Mouse (Mus musculus): ENCODE measurements around the gene Rasgrf1. TPM values are rescaled to one million over a fixed set of nuclear protein-coding genes. Genes with fewer than 3 reads are reported as not detected.
A peak's percentile ranks its signal among the peaks of the same experiment; 100 is the strongest.

The Rasgrf1 gene
- under 1 TPM in 2 of 3 experiments, not detected in 1; 0.30 to 0.47 TPM for polyA plus RNA-seq (2017; shearing (Covaris generic))

- no peak for ATAC-seq
Measured at GRCm38 (mm10) chr9:89909131-89910010, at the start of gene Rasgrf1. Rasgrf1 (plus strand) TSS chr9:89909908.

DNA sequence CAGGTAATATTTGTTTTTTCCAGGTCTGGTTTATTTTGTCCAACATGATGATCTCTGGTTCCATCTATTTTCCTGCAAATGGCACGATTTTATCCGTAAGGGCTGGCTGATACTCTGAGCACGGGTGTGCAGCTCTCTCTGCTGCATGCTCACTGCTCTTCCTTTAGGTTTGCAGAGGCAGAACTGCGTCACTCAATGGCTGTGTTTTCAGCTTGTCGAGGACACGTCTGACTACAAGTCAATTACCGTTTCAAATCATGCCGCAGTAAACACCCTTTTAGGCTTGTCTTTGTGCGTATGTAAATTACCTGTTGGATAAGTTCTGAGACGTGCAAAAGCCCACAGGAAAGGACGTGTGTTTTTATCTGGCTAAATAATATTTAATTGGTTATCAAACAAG, 49.6 kb upstream of the Rasgrf1 start:
- no peak for ATAC-seq

DNA sequence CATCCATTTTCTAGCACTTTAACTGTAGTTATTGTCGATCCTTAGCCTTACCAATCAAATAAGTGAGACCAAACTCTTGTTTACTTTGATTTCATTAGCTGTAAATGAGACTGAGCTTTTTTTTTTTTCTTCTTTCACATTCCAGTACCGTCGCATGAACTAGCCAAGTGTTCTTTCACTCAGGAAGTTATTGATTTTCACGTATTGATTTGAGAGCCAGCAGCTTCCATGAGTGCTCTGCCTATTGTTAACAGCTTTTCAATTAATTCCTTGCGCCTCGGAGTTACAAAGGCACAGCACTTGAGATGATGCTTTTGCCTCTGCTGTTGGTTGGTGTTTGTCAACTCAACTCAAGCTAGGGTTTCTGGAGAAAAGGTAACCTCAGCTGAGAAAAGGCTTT, 49.1 kb upstream of the Rasgrf1 start:
- ATAC-seq = no peak

GRCm38 (mm10) chr9:89867141-89867540, 42.6 kb upstream of the Rasgrf1 start:
- ATAC-seq = no peak

GRCm38 (mm10) chr9:89868093-89868729, 41.5 kb upstream of the Rasgrf1 start:
- ATAC-seq = no peak

- no peak for ATAC-seq
Measured at GRCm38 (mm10) chr9:89869594-89869993, 40.1 kb upstream of the Rasgrf1 start.

- no peak for ATAC-seq
Measured at GRCm38 (mm10) chr9:89870531-89871150, 39.1 kb upstream of the Rasgrf1 start.

GRCm38 (mm10) chr9:89872137-89872536, 37.6 kb upstream of the Rasgrf1 start:
- peak; percentile 56 for ATAC-seq

GRCm38 (mm10) chr9:89874434-89874833, 35.3 kb upstream of the Rasgrf1 start:
- ATAC-seq = peak; percentile 69

DNA sequence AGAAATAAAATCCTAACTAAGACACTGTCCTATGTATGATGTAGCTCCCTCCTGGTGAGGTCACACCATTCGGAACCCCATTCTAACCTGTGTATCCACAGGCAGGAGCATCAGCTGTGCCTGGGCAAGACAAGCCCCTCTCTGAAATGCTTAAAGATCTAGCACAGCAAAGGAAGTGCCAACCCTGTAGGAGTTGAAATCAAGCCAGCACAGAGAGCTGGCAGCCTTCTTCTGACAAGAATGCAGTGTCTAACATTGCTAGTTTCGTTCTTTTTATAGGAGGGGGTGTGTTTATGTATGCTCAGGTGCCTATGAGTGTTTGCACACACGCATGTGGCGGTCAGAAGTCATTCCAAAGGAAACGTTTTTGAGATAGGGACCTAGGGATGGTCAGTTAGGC, 34.2 kb upstream of the Rasgrf1 start:
- ATAC-seq = no peak

DNA sequence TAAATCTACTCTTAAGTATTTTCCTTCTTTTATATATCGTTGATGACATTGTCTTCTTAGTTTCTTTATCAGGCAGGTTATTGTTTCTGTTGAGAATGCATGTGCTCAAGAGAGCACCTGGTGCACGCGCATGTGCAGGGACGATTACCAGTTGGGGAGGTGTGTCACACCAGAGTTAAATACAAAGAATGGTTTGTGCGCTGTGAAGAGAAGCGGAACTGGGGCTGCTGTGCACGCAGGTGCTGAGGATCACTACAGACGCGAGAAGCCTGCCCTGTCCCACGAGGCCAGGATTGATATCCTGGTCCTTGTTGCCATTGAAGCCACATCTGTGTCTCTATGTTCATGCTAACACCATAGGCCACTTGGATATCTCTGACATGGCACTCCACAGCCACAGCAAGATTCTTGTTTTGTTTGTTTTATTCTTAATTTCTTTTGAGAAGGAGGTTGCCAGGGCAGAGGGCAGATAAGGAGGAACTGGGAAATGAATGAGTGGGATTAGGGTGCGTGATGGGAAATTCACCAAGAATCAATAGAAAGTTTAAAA, 31.2 kb upstream of the Rasgrf1 start:
- ATAC-seq = no peak

DNA sequence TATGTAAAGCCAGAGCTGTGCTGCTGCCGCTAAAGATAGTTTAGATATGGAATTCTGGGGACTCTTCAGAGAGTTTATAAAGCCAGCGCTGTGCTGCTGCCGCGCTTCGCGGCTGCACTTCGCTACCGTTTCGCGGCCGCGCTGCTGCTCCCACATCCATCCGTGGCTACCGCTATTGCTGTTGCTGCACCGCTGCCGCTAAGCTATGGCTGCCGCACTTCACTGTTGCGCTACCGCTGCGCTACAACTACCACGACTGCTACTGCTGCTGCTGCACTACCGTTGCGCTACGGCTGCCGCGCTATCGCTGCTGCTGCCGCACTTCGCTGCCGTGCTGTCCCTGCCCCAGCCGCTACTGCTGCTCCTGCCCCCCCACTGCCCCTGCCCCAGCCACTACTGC, 30.1 kb upstream of the Rasgrf1 start:
- ATAC-seq = no peak

GRCm38 (mm10) chr9:89881552-89881951, 28.2 kb upstream of the Rasgrf1 start:
- ATAC-seq = no peak

- no peak for ATAC-seq
Measured at GRCm38 (mm10) chr9:89882583-89882982, 27.1 kb upstream of the Rasgrf1 start.

- no peak for ATAC-seq
Measured at GRCm38 (mm10) chr9:89885701-89886218, 23.9 kb upstream of the Rasgrf1 start.

- no peak for ATAC-seq
Measured at GRCm38 (mm10) chr9:89891534-89892293, 18.0 kb upstream of the Rasgrf1 start.

- ATAC-seq = no peak
Measured at GRCm38 (mm10) chr9:89892540-89893188, 17.0 kb upstream of the Rasgrf1 start.

DNA sequence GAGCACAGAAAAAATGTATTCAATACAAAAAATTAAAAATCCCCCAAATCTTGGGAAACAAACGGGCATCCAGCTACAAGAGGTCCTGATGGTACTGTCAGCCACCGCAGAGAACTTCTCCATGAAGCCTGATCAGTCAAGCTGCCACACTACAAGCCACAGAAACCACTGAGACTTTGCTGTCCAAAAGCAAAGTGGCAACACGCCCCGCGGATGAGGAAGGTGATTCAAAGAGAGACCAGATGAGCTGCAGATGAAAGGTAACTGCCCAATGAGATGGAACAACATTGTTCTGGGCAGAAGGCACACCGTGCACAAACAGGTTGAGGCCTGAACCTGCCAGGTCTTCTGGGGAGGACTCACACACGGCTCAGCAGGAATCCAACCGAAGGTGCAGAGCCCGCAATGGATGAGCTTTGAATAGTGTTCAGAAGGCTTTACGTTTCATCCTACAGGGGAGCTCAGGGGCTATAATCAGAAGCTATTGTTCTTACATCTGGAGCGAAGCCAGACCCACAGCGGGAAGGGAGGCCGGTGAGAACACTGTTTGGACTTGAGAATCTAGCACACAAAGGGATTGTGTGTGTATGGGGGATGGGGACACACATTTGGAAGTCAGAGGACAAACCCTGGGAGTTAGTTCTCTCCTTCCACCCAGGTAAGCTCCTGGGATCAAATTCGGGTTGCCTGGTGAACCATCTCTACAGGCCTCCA, 9.4 kb upstream of the Rasgrf1 start:
- ATAC-seq = no peak

DNA sequence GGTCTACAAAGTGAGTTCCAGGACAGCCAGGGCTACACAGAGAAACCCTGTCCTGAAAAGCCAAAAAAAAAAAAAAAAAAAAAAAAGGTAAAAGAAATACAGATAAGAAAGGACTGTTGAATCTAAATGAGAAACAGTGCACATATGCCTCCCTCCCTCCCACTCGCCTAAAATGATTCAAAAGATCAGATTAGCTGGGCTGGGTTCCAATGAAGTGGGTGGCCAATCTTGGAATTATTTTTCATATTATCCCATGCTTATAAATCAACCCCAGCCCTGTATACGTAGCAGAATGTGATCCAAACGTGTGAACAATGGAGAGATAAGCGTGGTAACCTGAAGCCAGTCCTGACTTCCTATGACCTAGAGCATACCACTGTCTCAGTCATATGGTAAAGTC, 8.5 kb upstream of the Rasgrf1 start:
- ATAC-seq = no peak

- ATAC-seq = no peak
Measured at GRCm38 (mm10) chr9:89902813-89903212, 6.9 kb upstream of the Rasgrf1 start.

DNA sequence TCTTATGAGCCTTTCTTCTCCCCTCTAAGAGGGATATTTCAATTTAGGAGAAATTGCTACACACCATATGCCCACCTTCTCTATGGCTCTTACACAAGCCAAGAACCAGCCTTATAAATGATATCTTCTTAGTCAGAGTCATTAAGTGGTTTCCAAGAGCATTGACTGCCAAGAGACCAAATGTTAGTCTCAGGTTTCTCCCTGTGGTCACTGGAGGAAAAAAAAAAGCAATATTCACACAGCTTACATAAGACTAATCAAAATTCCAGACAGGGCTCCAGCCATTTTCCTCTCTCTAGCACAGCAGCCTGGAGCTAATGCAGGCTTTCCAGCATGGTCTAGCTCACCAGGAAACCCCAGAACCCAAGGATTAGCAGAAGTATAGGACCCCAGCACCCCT, 3.1 kb upstream of the Rasgrf1 start:
- no peak for ATAC-seq

All from inflammation-experienced regulatory T-cells, adult 6 months (primary cell).